Mouse (Mus musculus) megakaryocyte, embryonic 14.5 days (primary cell): ENCODE data around the gene Tm6sf1.

Experiments used
- FLI1 ChIP-seq: IDR thresholded peaks from 2 replicates; pipeline ENCODE4 v1.6.1; 2012; ENCODE audit warnings: low read length, inconsistent platforms, mixed read lengths
- GATA1 ChIP-seq: IDR thresholded peaks from 3 replicates; pipeline ENCODE4 v1.6.1; 2012; ENCODE audit warnings: mixed read lengths, low read length, inconsistent platforms, borderline replicate concordance

- no peak for TF ChIP-seq GATA1
- no peak for TF ChIP-seq FLI1
These were observed 22.8 kb downstream of the Tm6sf1 start for GRCm38 (mm10) chr7:81881600-81881999.
